Mouse (Mus musculus) spleen, postnatal 14 days (tissue): ENCODE measurements around the gene Polr2c.
"Not testable (repeated sequence)": the region's sequence is repeated elsewhere in the genome, so short reads cannot be mapped to it uniquely, and the experiment has no call there.

Experiments
- DNase-seq, 2 experiments: peaks; one replicate each; pipeline ENCODE4 v3.0.0; 2021 to 2022; ENCODE audit warnings: low spot score in 2 of 2

Gene Polr2c

DNA sequence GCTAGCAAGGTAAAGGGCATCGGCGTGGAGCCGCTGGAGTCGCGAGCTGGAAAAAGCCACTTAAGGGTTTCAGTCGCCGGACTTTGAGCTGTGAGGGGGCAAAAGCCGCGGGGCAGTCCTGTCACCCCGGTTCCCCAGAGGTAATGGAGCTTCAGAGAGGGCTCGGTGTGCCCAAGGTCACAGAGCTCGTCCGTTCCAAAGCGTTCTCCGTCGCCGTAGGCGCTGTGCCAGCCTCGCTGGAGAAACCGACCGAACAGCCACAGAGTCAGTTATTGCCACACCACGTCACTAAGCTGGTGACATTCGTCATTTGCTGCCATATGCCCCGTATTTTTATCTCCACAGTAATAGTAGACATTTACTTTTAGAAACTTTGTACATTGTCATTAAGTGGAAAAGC lies 18.6 kb upstream of the Polr2c start:
- DNase-seq, result peak; percentile 50 to 53

DNA sequence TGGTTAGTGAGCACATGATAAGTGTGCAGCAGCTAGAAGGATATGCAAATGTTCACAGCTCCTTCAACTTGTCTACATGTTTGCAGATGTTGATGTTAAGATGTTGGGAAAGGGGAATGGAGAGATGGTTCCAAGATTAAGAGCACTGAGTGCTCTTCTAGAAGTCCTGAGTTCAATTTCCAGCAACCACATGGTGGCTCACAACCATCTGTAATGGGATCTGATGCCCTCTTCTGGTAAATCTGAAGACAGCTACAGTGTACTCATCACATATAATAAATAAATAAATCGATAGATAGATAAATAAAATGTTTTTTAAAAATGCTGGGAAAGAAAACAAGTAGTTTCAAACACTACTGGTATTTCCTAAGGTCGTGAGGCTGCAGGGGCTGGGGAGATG lies 16.1 kb upstream of the Polr2c start:
- DNase-seq, result no peak

DNA sequence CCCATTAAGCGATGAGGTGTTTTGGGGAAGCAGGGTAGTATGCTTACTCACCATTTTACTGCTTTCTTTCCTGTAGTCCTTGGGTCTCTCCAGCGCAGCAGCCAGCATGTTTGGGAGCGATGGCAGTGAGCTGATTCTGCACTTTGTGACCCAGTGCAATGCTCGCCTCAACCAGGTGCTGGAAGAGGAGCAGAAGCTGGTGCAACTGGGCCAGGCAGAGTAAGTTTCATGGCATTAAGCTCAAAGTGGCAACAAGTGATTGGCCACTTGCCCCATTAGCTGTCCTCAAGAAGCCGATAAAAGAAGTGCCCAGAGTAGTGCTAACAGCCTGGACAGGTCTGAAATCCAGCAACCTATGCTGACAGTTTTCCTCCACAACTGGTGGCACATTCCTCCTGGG lies 7.2 kb upstream of the Polr2c start:
- DNase-seq, result no peak

DNA sequence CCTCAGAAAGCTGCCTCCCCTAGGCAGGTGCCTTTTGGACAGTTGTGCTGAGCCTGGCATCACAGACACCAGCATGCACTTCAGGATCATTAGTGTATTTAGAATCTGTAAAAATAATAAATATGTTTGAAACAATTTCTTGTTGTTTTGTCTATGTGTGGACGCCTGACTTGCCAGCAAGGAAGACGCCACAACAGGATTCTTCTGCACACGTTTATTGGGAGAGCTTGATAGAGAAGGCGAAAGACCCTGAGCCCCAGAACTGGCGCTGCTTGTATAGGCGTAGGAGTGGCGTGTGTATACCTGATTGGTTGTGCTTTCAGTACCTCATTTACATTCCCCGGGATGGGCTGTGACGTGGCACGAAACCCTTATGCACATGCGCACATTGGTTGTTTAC lies 2.5 kb upstream of the Polr2c start:
- not testable (repeated sequence) for DNase-seq

DNA sequence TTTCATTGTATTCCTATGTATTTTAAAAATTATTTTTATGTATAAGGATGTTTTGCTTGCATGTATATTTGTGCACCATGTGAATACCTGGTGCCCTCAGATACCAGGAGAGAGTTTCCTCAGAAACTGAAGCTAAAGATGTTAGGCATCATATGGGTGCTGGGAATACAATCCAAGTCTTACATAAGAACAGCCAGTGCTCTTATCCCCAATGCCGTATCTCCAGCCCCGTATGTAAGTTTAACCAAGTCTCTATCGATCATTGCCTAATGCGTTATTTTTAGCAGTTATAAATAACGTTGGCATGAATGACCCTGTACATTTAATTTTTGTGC lies 272 bp upstream of the Polr2c start:
- DNase-seq, result no peak

DNA sequence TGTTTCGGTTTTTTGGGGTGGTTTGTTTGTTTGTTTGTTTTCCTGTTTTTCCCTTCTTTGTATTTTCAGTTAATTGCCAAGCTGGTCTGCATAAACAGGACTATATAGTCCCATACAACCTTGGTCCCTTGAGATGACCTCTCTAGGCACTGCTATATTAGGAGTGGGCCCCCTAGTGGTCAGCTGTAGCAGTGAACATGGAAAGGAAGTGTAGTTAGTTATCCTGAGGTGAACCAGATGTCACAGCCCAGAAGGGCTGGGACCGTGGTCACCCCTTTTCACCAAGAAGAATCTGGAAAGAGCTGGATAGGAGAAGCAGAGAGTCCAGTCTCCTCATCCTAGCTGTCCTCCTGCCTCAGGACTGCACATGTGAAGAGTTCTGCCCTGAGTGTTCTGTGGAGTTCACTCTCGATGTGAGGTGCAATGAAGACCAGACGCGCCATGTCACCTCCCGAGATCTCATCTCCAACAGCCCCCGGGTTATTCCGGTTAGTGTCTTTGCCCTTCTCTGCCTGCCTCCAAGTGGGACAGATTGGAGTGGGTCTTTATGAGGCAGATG lies 4.2 kb downstream of the Polr2c start:
- peak; percentile 46 to 74 for DNase-seq

DNA sequence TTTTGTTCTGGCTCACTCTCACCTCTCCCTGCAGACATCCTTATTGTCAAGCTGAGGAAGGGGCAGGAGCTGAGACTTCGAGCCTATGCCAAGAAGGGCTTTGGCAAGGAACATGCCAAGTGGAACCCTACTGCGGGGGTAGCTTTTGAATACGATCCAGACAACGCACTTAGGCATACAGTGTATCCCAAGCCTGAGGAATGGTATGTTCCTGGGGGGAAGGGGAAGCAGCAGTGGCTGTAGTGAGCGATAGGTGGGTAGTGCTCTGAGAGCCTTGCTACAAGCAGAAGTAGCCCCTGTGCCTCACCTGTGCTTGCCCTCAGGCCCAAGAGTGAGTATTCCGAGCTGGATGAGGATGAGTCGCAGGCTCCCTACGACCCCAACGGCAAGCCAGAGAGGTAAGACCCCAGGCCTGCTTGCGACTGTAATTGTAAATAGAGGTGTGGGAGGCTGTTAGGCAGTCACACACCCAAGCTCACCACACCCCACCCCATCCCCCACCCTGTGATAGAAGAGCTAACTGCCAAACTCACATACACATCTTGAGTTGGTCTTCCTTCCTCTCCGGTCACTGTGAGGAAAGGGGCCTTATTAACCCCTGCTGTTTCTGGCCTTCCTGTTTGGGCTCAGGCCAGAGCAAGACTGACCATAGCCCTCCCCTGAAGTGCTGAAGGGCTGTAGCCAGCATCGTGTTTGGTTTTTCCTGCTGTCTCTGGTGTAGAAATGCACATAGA lies 5.4 kb downstream of the Polr2c start:
- no peak for DNase-seq

DNA sequence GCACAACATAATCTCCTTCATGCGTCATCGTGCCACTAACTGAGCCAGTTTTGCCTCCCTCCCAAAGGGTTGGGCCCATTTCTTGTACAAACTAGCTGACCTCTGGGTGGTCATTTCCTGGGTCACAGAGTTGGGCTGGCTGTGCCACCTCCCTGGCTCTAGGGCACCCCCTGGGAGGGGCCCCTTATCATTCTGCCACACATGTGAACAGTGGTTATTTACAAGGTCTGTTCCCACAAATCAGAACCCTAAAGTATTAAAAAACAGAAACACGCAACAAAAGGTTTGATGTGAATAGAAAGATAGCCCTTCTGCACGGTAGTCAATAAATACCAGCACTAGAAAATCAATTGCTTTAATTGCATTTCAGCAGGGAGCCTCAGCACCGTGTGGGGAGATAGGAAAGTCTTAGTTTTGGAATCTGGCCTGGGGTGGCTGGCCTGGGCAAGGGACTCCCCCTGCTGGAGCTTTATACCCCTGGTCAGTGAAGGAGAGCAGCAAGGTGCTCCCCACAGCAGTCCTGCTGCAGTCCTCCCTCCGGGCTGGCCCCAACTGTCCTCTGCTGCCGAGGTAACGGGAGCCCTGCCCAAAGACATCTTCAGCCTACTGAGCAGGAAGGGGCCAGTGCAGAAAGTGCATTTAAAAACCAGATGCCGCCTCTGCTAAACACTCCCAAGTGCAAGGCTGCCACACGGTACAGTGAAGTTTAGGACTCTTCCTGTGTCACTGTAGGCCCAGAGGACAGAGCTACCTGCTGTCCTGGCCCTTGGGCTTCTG lies 6.8 kb downstream of the Polr2c start:
- no peak for DNase-seq

DNA sequence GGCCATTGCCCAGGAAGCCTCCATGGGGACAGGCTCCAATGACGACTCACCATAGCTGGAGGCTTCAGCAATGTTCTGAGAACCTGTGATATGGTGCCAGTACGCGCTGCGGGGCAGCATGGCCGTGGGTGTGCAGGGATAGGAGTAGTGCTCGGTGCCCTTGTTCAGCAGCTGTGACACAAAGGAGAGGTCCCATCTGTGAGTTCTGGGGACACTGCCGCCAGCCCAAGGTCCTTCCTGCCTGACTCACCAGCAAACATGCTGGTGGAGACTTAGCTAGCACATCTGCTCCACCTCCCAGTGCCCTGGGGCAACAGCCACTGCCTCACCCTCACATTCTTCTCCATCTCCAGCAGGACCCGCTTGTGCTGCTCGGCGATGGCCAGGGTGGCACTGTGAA lies 8.0 kb downstream of the Polr2c start:
- DNase-seq, result no peak

DNA sequence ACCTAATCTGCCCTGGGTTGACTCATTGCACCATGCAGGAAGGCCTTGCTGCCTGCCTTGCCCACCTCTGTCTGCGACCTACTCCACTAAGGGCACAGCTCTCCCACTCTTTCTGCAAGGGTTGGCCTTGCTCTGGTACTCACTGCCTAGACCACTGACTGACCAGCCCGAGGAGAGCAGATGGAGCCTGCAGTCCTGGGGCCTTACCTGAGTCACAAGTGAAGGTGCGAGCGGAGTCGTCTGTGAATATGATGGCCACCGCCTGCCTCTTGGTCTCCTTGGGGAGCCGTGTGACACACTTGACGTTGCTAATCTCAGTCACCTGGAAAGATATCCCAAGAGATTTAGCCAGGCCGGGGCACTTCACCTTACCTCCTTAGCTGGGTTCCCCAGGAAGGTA lies 9.7 kb downstream of the Polr2c start:
- DNase-seq, result no peak

DNA sequence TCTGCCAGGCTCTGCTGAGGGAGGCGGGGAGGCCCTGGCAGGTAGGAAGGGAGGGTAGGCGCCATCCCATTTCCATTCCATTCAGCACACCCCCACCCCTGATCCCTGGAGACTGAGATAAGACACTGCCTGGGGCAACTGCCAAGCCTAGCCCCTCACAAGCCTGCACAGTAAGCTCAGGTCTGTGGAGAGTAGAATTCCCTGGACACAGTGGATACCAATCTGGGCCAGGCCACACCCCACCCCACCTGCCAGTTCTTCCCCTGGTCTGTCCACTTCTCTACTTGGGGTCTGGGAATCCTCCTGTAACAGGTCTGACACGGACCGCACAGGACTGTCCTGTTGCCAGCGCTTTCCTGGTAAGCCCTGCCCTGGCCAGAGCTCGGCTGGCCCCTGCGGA lies 11.9 kb downstream of the Polr2c start:
- DNase-seq, result no peak

DNA sequence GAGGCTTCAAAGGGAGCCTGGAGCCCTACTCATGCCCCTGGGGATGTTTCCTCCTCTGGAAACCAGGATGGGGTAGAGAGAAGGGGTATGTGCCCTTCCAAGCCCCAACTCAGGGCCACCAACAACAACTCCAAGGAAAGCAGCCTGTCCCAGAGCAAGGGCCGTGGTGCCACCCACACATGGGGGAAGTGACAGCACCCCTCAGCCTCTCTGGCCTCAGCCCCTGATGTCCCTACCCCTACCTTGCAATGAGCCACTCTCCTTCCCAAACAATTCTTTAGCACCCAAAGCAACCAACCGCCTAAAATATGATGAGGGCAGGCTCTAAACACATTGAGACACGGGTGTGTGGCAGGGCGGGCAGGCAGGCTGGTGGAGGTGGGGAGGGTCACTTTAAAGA lies 12.8 kb downstream of the Polr2c start:
- DNase-seq, result no peak

DNA sequence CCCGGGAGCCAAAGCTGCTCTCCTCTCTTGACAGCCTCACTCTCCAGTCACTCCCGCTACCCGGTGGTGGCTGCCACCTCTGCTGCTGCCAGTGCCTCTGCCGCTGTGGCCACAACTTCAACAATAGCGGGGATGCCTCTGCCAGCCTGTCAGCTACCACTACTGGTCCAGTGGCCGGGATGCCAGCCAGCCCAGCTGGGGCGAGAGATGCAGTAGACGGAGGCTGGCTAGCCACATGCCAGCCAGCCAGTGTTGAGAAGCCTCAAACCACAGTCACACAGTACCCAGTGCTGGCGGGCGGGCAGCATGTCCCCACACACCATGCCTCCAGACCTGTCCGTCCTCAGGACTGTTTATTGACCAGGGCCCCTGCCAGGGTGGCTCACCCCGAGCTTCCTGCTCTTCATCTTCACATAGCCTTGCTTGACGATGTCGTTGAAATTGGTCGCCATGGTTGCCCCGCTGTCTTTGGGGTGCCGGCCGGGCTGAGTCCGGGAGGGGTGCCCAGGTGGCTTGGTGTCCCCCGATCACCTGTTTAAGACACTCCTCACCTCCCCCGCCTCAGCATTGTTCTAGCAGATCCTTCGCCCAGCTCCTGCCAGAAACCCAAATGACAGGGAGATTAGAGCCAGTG lies 13.3 kb downstream of the Polr2c start:
- DNase-seq, result no peak

DNA sequence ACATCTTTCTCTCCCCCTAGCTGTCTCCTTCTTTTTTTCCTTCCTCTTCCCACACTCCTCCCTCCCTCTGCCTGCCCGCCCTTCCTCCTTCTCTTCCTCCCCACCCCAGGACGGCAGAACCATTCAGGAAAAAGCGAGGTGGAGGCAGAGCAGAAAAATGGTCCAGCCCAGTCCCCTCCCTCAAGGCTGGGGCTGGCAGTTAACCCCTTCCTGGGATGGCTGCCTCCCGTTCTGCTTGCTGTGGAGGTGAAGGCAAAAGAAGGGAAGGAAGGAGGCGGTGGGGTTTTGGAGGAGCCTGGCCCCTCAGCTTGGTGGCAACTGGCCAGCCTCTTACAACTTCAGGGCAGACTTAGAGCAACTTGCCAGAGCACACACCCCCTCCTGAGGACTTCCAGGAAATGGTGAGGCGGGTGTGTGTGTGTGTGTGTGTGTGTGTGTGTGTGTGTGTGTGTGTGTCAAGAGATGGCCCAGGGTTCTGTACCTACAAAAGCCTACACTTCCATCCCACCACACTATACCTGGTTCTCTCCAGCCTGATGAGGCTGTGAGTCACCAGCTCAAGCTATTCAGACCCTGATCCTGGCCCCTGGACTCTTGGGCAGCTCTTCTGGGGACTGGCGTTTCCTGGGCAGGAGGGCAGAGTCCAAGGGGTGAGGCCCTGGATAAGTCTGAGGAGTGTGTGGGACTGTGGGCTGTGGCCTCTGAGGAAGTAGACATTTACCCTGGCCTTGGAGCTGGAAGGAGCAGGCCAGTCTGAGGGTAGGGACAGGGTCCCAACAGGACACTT lies 14.1 kb downstream of the Polr2c start:
- no peak for DNase-seq

DNA sequence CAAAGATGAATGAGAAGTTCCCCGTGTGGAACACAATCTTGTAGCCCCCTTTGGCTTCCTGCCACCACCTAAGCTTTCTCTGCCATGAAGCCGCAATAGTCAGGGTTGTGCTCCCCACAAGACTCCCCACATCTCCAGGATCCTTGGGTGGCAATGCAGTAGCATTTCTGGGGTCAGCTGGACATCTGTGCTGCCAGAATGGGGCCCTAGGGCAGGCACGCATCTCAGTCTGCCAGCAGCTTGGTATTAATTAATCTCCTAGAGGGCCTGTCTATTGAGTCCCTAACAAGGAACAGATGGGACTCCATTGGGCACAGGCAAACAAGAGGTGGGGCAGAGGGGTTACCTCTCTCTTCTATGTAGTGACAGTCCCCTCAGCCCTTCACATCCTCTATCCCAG lies 14.9 kb downstream of the Polr2c start:
- DNase-seq, result no peak

DNA sequence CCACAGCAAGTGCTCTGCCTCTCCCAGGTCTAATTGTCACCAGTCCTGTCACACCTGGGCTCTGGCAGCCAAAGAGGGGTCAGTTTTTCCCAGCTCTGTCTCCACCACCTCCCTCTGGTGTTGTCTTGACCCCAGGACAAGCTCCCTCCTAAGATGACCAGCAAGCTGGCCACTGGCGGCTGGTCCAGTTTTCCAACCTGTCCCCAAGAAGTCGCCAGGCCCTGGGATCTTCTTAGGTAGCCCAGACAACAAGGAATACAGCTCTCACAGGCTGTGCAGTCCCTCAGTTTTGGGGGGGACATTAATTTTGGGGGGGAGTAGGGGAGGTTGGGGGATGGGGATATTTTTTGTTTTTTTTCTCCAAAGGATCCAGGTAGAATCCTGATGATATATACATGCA lies 15.3 kb downstream of the Polr2c start:
- DNase-seq, result no peak

DNA sequence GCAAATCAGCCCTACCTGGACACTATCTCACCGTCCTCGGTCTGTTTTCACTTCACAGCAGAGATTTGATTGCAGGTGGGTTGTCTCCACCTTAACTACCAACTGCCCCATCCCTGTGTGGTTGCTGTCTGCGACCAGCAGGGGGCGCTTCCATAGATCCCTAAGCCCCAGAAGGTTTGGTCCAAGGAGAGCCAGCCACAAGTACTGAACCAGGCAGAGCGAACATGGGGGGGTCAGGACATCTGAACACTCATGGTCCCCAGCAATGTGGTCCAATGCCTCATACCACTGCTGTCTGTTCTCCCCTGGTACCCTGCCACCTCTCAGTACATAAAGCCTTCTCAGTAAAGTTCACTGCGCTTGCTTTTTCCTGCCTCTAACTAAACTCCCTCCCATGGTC lies 17.1 kb downstream of the Polr2c start:
- peak; percentile 60 to 72 for DNase-seq

DNA sequence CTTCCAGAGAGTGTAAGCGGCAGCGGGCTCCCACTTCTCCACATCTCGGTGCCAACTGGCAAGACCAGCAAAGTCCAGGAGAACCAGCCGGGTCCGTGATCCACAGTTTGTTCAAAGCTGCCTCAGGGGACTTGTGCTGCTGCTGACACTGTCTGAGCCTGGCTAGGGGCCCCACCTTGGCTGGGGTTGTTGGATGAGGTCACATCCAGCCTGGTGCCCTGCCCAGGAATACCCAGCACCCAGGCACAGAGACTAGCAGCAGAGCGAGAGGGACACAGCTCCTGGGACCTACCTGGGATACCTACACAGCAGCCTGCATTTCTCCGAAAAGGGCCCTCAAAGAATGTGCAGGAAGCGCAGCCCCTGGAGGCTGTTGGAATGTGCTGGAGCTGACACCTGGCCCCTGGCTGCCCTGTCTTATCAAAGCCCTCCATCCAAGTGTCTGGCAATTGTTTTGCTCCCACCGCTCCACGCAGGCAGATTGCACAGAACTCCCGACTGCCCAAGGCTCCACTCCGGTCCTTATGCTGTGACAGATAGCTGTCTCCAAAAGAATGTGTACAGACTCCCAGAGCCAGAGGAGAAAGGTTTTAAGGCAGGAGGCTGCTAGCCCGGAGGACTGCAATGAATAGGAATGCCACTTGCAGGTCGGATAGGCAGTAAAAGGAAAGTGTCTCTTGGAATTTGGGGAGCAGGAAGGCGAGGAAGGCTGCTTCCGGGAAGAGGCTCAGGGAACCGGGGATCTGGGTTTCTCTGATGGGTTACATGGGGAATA lies 18.0 kb downstream of the Polr2c start:
- no peak for DNase-seq

DNA sequence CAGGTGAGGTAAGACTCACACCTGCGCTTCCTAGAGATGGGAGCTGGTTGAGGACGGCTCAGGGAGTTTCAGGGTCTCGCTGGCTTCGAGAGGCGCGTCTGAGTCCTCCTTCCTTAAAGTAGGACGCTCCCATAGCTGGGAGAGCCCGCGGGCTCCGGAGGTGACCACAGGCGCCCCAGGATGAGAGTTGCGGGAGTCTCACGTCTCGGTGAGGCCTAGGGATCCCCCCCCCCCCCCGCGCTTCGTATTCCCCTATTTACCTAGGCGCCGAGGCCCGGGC lies 18.6 kb downstream of the Polr2c start:
- no peak for DNase-seq

DNA sequence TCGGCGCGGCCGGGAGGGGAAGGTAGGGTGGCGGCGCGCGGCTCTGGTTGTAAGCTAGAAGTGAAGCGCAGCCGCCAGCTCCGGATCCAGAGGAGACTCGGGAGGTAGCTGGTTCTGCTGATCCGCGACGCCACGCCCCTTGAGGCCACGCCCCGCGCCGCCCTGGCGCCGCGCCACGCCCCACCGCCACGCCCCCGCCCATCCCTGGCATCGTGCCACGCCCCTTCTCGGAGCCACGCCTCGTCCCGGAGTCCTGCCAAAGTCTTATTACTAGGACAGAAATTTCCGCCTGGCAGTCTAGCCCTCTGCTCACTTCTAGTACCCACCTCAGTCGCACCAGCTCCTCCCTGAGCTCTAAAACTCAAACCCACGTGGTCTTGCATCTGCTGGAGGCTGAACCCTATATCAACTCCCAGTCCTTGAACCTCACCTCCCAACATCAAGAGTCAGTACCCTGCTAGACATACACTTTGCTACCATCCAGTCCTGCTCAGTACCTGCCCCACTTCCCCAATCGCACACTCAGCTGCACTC lies 19.0 kb downstream of the Polr2c start, which contains the start of gene Dok4:
TSS of gene Dok4 (minus strand) at position 134 of the 534 bp plus-strand sequence.
- peak; percentile 93 to 94 for DNase-seq

DNA sequence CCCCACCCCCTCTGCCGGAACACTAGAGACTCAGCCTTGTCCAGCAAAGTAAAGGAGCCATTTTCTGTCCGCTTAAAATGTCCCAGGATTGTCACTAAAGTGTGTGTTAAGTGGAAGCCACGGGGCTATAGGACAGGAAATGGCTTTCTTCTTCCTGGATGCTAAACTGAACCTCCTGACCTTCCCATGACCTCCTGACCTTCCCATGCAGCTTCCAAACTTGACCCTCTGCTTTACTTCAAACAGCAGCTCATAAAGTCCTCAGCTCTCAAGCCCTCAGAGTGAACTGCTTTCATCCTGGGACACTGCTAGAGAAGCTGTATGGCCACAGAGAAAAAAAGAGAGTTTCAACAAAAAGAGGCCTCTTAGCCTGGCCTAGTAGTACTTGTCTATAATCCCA lies 19.6 kb downstream of the Polr2c start:
- no peak for DNase-seq
